Mouse (Mus musculus) midbrain, embryonic 11.5 days (tissue): ENCODE data around the gene Jazf1. TPM values are rescaled to one million over a fixed set of nuclear protein-coding genes. Genes with fewer than 3 reads are reported as not detected.

ENCODE experiments used
- ATAC-seq: fragments of 200-750 bp; cut with Nextera tagmentation; 2 replicates; pipeline ENCODE4 v1.8.0; 2017; ENCODE audit warnings: moderate TSS enrichment, moderate library complexity; ENCODE audit not compliant: low FRiP score
- DNase-seq: peaks from one replicate; pipeline ENCODE4 v3.0.0; 2015; ENCODE audit warnings: low spot score; ENCODE audit errors: missing footprints
- H3K27ac ChIP-seq: fragments of 300-500 bp; sonication (generic); 2 replicates; pipeline ENCODE4 v1.5.1; 2014; ENCODE audit warnings: low read depth, low read length
- H3K27me3 ChIP-seq: fragments of 300-500 bp; sonication (generic); 2 replicates; pipeline ENCODE4 v1.6.1; 2014; ENCODE audit warnings: mild to moderate bottlenecking, low read length, moderate library complexity, mixed read lengths; ENCODE audit not compliant: control insufficient read depth, insufficient read depth
- H3K36me3 ChIP-seq: fragments of 300-500 bp; sonication (generic); 2 replicates; pipeline ENCODE4 v1.6.1; 2014; ENCODE audit warnings: mild to moderate bottlenecking, low read length, moderate library complexity, mixed read lengths; ENCODE audit not compliant: control insufficient read depth, insufficient read depth
- H3K4me1 ChIP-seq: fragments of 300-500 bp; sonication (generic); 2 replicates; pipeline ENCODE4 v1.6.1; 2014; ENCODE audit warnings: low read length; ENCODE audit not compliant: control insufficient read depth, insufficient read depth
- H3K4me2 ChIP-seq: fragments of 300-500 bp; sonication (generic); 2 replicates; pipeline ENCODE4 v1.6.1; 2014; ENCODE audit warnings: mild to moderate bottlenecking, moderate library complexity
- H3K4me3 ChIP-seq: fragments of 300-500 bp; sonication (generic); 2 replicates; pipeline ENCODE4 v1.5.1; 2014; ENCODE audit warnings: low read depth, low read length
- H3K9ac ChIP-seq: fragments of 300-500 bp; sonication (generic); 2 replicates; pipeline ENCODE4 v1.6.1; 2014; ENCODE audit warnings: low read length
- H3K9me3 ChIP-seq: fragments of 300-500 bp; sonication (generic); 2 replicates; pipeline ENCODE4 v1.6.1; 2016; ENCODE audit warnings: low read length; ENCODE audit not compliant: control insufficient read depth
- WGBS: fragments of 180-500 bp; shearing (Covaris S2); extraction: QIAGEN DNeasy Blood & Tissue Kit; methylation state at CpG from one replicate; pipeline ENCODE4 v1.1.7; 2014; 5-methylcytosine and 5-hydroxymethylcytosine counted together
- polyA plus RNA-seq: library from polyadenylated mRNA; unstranded; fragments of >200 nt; fragmentation: Nextera tagmentation; extraction: Ambion mirVana; gene quantifications from 2 replicates; pipeline ENCODE4 v1.2.1, GENCODE M21; 2014

Jazf1 gene
- polyA plus RNA-seq, 1 experiment from 2014 or later: 7.1 TPM

- Histone ChIP-seq H3K4me2 (no peak overlapping the region), H3K9me3 (no peaks in the 10 kb centered on the region), H3K4me3 (no peak overlapping the region), H3K27me3 (no peaks in the 10 kb centered on the region), H3K36me3 (no peaks in the 10 kb centered on the region), H3K9ac (no peak overlapping the region), H3K4me1 (no peaks in the 10 kb centered on the region), H3K27ac (no peak overlapping the region)
- ATAC-seq (no peak), DNase-seq (no peak)
- 59% methylated on average over 4 of the region's 4 CpGs for WGBS
Observed at GRCm38 (mm10) chr6:52987391-52987790, 81.0 kb downstream of the Jazf1 start.

- Histone ChIP-seq H3K9ac (no peak overlapping the region), H3K27ac (no peak overlapping the region), H3K4me1 (no peaks in the 10 kb centered on the region), H3K27me3 (no peaks in the 10 kb centered on the region), H3K4me2 (no peak overlapping the region), H3K36me3 (no peaks in the 10 kb centered on the region), H3K9me3 (no peaks in the 10 kb centered on the region), H3K4me3 (no peak overlapping the region)
- ATAC-seq (no peak), DNase-seq (no peak)
- 83% methylated on average over 6 of the region's 6 CpGs for WGBS
Observed at GRCm38 (mm10) chr6:52982175-52982574, 86.3 kb downstream of the Jazf1 start.

GRCm38 (mm10) chr6:52979503-52979902 lies 88.9 kb downstream of the Jazf1 start:
- no peak for ATAC-seq
- Histone ChIP-seq H3K4me1 (no peaks in the 10 kb centered on the region), H3K27me3 (no peaks in the 10 kb centered on the region), H3K4me3 (no peak overlapping the region), H3K9ac (no peak overlapping the region), H3K36me3 (no peaks in the 10 kb centered on the region), H3K27ac (no peak overlapping the region), H3K4me2 (no peak overlapping the region), H3K9me3 (no peaks in the 10 kb centered on the region)
- 90% methylated on average over 6 of the region's 6 CpGs for WGBS
- DNase-seq: no peak

- Histone ChIP-seq H3K4me2 (no peak overlapping the region), H3K27ac (no peak overlapping the region), H3K4me3 (no peak overlapping the region), H3K4me1 (no peaks in the 10 kb centered on the region), H3K36me3 (no peaks in the 10 kb centered on the region), H3K27me3 (no peaks in the 10 kb centered on the region), H3K9ac (no peak overlapping the region), H3K9me3 (no peaks in the 10 kb centered on the region)
- 93% methylated on average over 5 of the region's 5 CpGs for WGBS
- peak; percentile 17 for DNase-seq
- no peak for ATAC-seq
Observed at GRCm38 (mm10) chr6:52973351-52973750, 95.1 kb downstream of the Jazf1 start.

- DNase-seq: peak; percentile 69
- H3K4me3 ChIP-seq: no peak overlapping the region
- H3K27me3 ChIP-seq: no peaks in the 10 kb centered on the region
- no peaks in the 10 kb centered on the region for H3K4me1 ChIP-seq
- 69% methylated on average over 7 of the region's 7 CpGs for WGBS
- H3K9ac ChIP-seq: no peak overlapping the region
- no peaks in the 10 kb centered on the region for H3K36me3 ChIP-seq
- ATAC-seq: no peak
- H3K27ac ChIP-seq: no peak overlapping the region
- no peak overlapping the region for H3K4me2 ChIP-seq
- H3K9me3 ChIP-seq: no peaks in the 10 kb centered on the region
Observed at GRCm38 (mm10) chr6:52972138-52972537, 96.3 kb downstream of the Jazf1 start.

- DNase-seq (peak; percentile 86), ATAC-seq (no peak; the same call in 1 of the 2 replicates)
- 97% methylated on average over 2 of the region's 2 CpGs for WGBS
- Histone ChIP-seq H3K4me2 (no peak overlapping the region), H3K4me1 (no peaks in the 10 kb centered on the region), H3K9me3 (no peaks in the 10 kb centered on the region), H3K27ac (no peak overlapping the region), H3K27me3 (no peaks in the 10 kb centered on the region), H3K4me3 (no peak overlapping the region), H3K36me3 (no peaks in the 10 kb centered on the region), H3K9ac (no peak overlapping the region)
Observed at GRCm38 (mm10) chr6:52969717-52970261, 98.6 kb downstream of the Jazf1 start.

- DNase-seq (peak; percentile 70), ATAC-seq (no peak)
- H3K9me3 ChIP-seq: no peaks in the 10 kb centered on the region
- no peak overlapping the region for H3K4me3 ChIP-seq
- no peaks in the 10 kb centered on the region for H3K36me3 ChIP-seq
- H3K4me2 ChIP-seq: no peak overlapping the region
- no peaks in the 10 kb centered on the region for H3K4me1 ChIP-seq
- no peak overlapping the region for H3K9ac ChIP-seq
- no peaks in the 10 kb centered on the region for H3K27me3 ChIP-seq
- 65% methylated on average over 12 of the region's 12 CpGs for WGBS
- H3K27ac ChIP-seq: no peak overlapping the region
Observed at GRCm38 (mm10) chr6:52968346-52968891, 100.0 kb downstream of the Jazf1 start.

- no peaks in the 10 kb centered on the region for H3K36me3 ChIP-seq
- H3K9me3 ChIP-seq: no peaks in the 10 kb centered on the region
- H3K27ac ChIP-seq: no peak overlapping the region
- no peak overlapping the region for H3K9ac ChIP-seq
- ATAC-seq: no peak
- H3K27me3 ChIP-seq: no peaks in the 10 kb centered on the region
- 74% methylated on average over 10 of the region's 10 CpGs for WGBS
- H3K4me2 ChIP-seq: no peak overlapping the region
- H3K4me1 ChIP-seq: no peaks in the 10 kb centered on the region
- H3K4me3 ChIP-seq: no peak overlapping the region
- no peak for DNase-seq
Observed at GRCm38 (mm10) chr6:52967557-52968270, 100.7 kb downstream of the Jazf1 start.

GRCm38 (mm10) chr6:52966001-52966400 lies 102.4 kb downstream of the Jazf1 start:
- ATAC-seq: no peak
- no peaks in the 10 kb centered on the region for H3K27me3 ChIP-seq
- no peak overlapping the region for H3K4me2 ChIP-seq
- H3K36me3 ChIP-seq: no peaks in the 10 kb centered on the region
- WGBS: 84% methylated on average over 4 of the region's 4 CpGs
- no peaks in the 10 kb centered on the region for H3K4me1 ChIP-seq
- no peak overlapping the region for H3K9ac ChIP-seq
- H3K9me3 ChIP-seq: no peaks in the 10 kb centered on the region
- peak; percentile 74 for DNase-seq
- no peak overlapping the region for H3K4me3 ChIP-seq
- H3K27ac ChIP-seq: no peak overlapping the region
